Mouse (Mus musculus) hindbrain, embryonic 10.5 days (tissue): Measurements from ENCODE around the gene Pogk. TPM values are rescaled to one million over a fixed set of nuclear protein-coding genes. Genes with fewer than 3 reads are reported as not detected.
A peak's percentile ranks its signal among the peaks of the same experiment; 100 is the strongest.

Source experiments
- DNase-seq: peaks from one replicate; pipeline ENCODE4 v3.0.0-alpha.2; 2017; ENCODE audit warnings: low spot score
- H3K27ac ChIP-seq: fragments of 300-500 bp; sonication (generic); 2 replicates; pipeline ENCODE4 v1.5.1; 2016; ENCODE audit warnings: mild to moderate bottlenecking, moderate library complexity
- H3K27me3 ChIP-seq: fragments of 300-500 bp; sonication (generic); 2 replicates; pipeline ENCODE4 v1.6.1; 2016; ENCODE audit warnings: mild to moderate bottlenecking; ENCODE audit not compliant: poor library complexity, insufficient read depth, severe bottlenecking
- H3K36me3 ChIP-seq: fragments of 300-500 bp; sonication (generic); 2 replicates; pipeline ENCODE4 v1.6.1; 2016; ENCODE audit warnings: mild to moderate bottlenecking, moderate library complexity
- H3K4me1 ChIP-seq: fragments of 300-500 bp; sonication (generic); replicated peaks from 2 replicates; pipeline ENCODE4 v1.6.1; 2016; ENCODE audit warnings: mild to moderate bottlenecking
- H3K4me3 ChIP-seq: fragments of 300-500 bp; sonication (generic); 2 replicates; pipeline ENCODE4 v1.5.1; 2016; ENCODE audit warnings: mild to moderate bottlenecking, moderate library complexity
- H3K9me3 ChIP-seq: fragments of 300-500 bp; sonication (generic); 2 replicates; pipeline ENCODE4 v1.6.1; 2016; ENCODE audit warnings: mild to moderate bottlenecking, moderate library complexity
- WGBS: fragments of 180-500 bp; shearing (Covaris S2); methylation state at CpG from one replicate; pipeline ENCODE4 v1.1.7; 2016; 5-methylcytosine and 5-hydroxymethylcytosine counted together
- polyA plus RNA-seq: library from polyadenylated mRNA; unstranded; fragments of >200 nt; fragmentation: Nextera tagmentation; extraction: Ambion mirVana; gene quantifications from 2 replicates; pipeline ENCODE4 v1.2.1, GENCODE M21; 2016

Gene Pogk
- polyA plus RNA-seq, 1 experiment from 2014 or later = 33.2 TPM

DNA sequence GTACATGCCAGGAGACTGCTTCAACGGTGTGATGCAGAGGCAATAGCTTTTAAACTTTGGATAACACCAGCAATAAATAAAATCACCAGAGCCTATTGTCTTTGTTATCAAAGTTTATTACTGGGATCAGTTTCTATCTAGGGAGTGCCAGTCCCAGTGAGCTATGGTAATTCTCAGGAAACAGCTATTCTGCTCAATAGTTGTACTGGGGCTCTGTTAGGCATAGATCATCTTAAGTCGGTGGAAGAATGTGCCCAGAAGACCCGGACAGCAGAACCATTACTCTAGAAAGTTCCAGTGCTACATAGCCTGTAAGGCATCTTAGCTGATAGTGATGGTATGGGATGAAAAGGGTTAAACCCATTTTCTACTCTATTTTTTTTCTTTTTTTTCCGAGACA, 14.9 kb downstream of the Pogk start:
- Histone ChIP-seq H3K27me3 (no peaks in the 10 kb centered on the region), H3K9me3 (no peaks in the 10 kb centered on the region), H3K4me3 (no peak overlapping the region), H3K36me3 (peaks cover 100% of the 10 kb centered on the region), H3K27ac (no peak overlapping the region), H3K4me1 (no peaks in the 10 kb centered on the region)
- no peak for DNase-seq
- WGBS = 86% methylated on average over 4 of the region's 4 CpGs

GRCm38 (mm10) chr1:166391671-166392070, 18.0 kb downstream of the Pogk start:
- Histone ChIP-seq H3K27ac (no peak overlapping the region), H3K27me3 (no peaks in the 10 kb centered on the region), H3K36me3 (peaks cover 100% of the 10 kb centered on the region), H3K4me3 (no peak overlapping the region), H3K9me3 (no peaks in the 10 kb centered on the region), H3K4me1 (no peaks in the 10 kb centered on the region)
- no peak for DNase-seq
- WGBS = 92% methylated on average over 6 of the region's 6 CpGs

DNA sequence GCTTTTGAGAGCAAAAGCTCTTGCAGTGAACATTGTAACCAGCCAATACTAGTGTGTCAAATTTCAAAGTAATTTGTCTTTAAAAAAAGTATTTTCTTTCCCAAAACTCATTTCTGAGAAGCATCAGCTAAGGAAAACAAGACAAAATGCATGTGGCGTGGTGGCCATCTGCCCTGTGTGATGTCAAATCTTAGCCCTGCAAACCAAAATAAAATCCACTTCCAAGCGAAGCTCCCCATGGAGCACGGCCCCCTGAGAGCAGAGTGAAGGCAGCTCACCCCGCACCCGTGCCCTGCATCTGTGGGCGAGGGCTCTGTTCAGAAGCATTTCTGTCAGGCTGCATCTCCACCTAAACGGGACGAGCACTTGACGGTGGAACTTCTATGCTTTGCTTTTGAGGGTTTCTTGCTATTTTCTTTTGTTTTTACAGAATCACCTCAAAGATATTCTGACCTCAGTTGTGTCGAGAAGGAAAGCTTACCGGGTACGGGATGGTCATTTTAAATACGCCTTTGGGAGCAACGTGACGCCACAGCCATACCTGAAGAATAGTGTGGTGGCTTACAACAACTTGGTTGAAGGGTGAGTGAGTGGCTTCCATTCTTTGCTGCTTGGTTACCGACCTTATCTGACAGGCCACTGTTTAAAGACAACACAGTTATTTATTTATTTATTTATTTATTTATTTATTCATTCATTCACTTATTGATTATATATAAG, 20.1 kb downstream of the Pogk start:
- no peak overlapping the region for H3K27ac ChIP-seq
- peaks cover 100% of the 10 kb centered on the region for H3K36me3 ChIP-seq
- 95% methylated on average over 16 of the region's 16 CpGs for WGBS
- no peak for DNase-seq
- H3K4me3 ChIP-seq = no peak overlapping the region
- H3K9me3 ChIP-seq = no peaks in the 10 kb centered on the region
- no peaks in the 10 kb centered on the region for H3K4me1 ChIP-seq
- no peaks in the 10 kb centered on the region for H3K27me3 ChIP-seq

GRCm38 (mm10) chr1:166388511-166388910, 21.2 kb downstream of the Pogk start:
- Histone ChIP-seq H3K9me3 (no peaks in the 10 kb centered on the region), H3K36me3 (peaks cover 100% of the 10 kb centered on the region), H3K27ac (no peak overlapping the region), H3K4me3 (no peak overlapping the region), H3K27me3 (no peaks in the 10 kb centered on the region), H3K4me1 (no peaks in the 10 kb centered on the region)
- DNase-seq = no peak
- 95% methylated on average over 11 of the region's 11 CpGs for WGBS

DNA sequence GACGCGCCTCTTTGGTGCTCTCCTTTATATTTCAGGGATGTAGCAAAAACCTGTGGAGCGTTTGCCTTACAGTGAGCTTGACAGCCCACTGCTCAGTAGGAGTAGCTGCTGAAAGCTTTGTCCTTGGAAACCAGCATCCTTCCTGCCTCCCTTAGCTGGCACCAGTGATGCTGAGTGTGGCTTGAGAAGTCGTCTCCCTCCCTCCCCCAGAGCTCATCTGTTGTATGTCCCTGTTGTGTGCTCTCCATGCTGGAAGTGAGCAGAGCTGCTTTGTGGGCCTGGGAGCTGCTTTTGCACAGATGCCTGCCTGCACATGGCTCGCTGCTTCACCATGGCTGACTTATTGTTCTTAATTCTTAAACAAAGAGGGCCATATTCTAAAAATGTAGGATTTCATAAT, 24.2 kb downstream of the Pogk start:
- peaks cover 14% of the 10 kb centered on the region for H3K4me1 ChIP-seq
- no peaks in the 10 kb centered on the region for H3K27me3 ChIP-seq
- H3K4me3 ChIP-seq = no peak overlapping the region
- peaks cover 88% of the 10 kb centered on the region for H3K36me3 ChIP-seq
- no peak overlapping the region for H3K27ac ChIP-seq
- DNase-seq = no peak
- H3K9me3 ChIP-seq = no peaks in the 10 kb centered on the region
- 91% methylated on average over 5 of the region's 5 CpGs for WGBS

DNA sequence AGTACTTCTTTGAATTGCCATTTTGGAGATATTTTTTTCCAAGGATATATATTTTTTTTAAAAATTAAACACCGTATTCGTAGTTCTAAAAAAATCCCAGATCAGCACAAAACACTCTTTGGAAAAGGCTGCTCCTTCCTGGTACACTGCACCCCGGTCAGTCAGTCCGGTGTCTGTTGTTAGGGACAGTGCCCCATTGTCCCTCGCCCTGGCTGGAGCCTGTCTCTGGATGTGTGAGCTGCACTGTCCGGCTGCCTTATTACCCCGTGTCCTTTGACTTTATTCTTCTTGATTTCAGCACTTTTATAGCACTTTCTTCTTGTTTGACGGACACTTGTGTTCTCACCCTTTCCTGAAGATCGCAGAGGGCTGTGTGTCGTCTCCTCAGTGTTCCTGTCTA, 25.0 kb downstream of the Pogk start:
- Histone ChIP-seq H3K27ac (no peak overlapping the region), H3K4me1 (peaks cover 17% of the 10 kb centered on the region), H3K27me3 (no peaks in the 10 kb centered on the region), H3K9me3 (no peaks in the 10 kb centered on the region), H3K36me3 (peaks cover 80% of the 10 kb centered on the region), H3K4me3 (no peak overlapping the region)
- DNase-seq = no peak
- WGBS = 92% methylated on average over 10 of the region's 10 CpGs

DNA sequence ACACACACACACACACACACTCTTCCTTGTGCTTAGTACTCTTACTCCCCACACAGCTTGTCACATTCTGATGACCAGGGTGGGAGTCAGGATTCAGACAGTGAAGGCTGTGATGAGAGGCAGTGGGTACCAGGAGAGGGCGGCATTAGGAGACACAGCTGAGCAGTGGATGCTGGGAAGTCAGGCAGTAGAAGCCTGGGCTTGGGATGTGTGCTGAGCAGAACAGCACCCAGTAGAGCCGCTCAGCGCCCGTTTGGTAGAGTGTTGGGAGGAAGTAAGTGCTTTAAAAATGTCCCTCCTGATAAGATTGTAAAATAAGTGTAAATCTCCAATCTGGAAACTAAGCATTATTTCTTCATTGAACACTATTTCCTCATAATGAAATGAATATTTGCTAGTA, 27.0 kb downstream of the Pogk start:
- H3K36me3 ChIP-seq = peaks cover 60% of the 10 kb centered on the region
- H3K4me3 ChIP-seq = no peak overlapping the region
- H3K4me1 ChIP-seq = peaks cover 23% of the 10 kb centered on the region
- no peak for DNase-seq
- WGBS = 89% methylated on average over 4 of the region's 4 CpGs
- H3K27me3 ChIP-seq = no peaks in the 10 kb centered on the region
- H3K27ac ChIP-seq = no peak overlapping the region
- H3K9me3 ChIP-seq = no peaks in the 10 kb centered on the region

DNA sequence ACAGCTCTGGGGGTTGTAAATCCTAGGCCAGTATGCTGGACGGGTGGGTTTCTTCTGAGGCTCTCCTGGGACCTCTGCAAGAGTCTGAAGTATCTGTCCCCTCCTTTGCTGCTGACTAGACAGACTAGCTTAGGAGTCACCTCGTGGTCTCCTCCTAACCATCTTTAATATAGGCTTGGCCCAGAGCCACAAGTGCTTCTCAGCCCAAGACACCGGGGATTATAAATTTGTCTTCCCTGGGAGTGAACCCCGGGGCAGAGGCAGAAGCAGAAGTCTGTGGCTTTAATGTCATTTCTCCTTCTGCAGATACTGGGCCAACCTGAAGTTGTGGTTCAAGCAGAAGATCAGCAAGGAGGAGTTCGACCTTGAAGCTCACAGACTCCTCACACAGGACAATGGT, 27.8 kb downstream of the Pogk start:
- no peak overlapping the region for H3K27ac ChIP-seq
- WGBS = 92% methylated on average over 5 of the region's 5 CpGs
- no peak for DNase-seq
- H3K4me3 ChIP-seq = no peak overlapping the region
- no peaks in the 10 kb centered on the region for H3K27me3 ChIP-seq
- H3K36me3 ChIP-seq = peaks cover 52% of the 10 kb centered on the region
- no peaks in the 10 kb centered on the region for H3K9me3 ChIP-seq
- H3K4me1 ChIP-seq = peaks cover 23% of the 10 kb centered on the region

- WGBS = 90% methylated on average over 10 of the region's 10 CpGs
- H3K4me3 ChIP-seq = no peak overlapping the region
- H3K36me3 ChIP-seq = peaks cover 48% of the 10 kb centered on the region
- H3K4me1 ChIP-seq = peaks cover 23% of the 10 kb centered on the region
- no peaks in the 10 kb centered on the region for H3K27me3 ChIP-seq
- no peaks in the 10 kb centered on the region for H3K9me3 ChIP-seq
- no peak overlapping the region for H3K27ac ChIP-seq
- DNase-seq = no peak
Measured at GRCm38 (mm10) chr1:166381336-166381735, 28.3 kb downstream of the Pogk start.

DNA sequence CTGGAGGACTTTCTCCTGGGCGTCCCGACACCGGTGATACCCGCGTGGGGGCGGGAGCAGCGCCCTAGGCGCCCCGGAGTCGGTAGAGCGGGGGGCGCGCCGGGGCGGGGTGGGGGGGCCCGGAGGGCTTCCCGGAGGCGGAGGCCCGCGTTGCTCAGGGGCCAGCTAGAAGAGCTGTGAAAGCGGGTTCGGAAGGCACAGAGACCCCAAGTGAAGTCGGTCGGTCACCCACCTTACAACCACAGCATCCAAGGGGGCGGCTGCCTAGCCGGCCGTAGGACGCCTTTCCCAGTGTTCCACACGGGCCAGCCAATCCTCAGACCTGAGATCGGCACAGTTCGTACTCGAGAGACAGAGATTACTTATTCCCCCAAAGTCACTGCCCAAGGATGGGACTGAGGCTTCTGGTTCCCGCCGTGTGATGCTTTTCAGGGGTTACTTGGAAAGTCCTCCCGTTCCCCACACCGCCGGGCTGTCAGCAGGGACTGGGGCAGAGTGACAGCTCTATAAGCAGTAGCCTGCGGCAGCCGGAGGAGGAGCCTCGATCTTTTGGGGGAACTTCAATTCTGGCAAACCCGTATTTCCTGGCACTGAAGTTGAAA, 29.9 kb downstream of the Pogk start:
- H3K9me3 ChIP-seq = no peaks in the 10 kb centered on the region
- 1% methylated on average over 41 of the region's 41 CpGs for WGBS
- peaks cover 31% of the 10 kb centered on the region for H3K36me3 ChIP-seq
- peak overlapping the region; percentile 98 for H3K27ac ChIP-seq
- peak overlapping the region; percentile 98 for H3K4me3 ChIP-seq
- H3K4me1 ChIP-seq = peaks cover 23% of the 10 kb centered on the region
- peak; percentile 77 for DNase-seq
- H3K27me3 ChIP-seq = no peaks in the 10 kb centered on the region

DNA sequence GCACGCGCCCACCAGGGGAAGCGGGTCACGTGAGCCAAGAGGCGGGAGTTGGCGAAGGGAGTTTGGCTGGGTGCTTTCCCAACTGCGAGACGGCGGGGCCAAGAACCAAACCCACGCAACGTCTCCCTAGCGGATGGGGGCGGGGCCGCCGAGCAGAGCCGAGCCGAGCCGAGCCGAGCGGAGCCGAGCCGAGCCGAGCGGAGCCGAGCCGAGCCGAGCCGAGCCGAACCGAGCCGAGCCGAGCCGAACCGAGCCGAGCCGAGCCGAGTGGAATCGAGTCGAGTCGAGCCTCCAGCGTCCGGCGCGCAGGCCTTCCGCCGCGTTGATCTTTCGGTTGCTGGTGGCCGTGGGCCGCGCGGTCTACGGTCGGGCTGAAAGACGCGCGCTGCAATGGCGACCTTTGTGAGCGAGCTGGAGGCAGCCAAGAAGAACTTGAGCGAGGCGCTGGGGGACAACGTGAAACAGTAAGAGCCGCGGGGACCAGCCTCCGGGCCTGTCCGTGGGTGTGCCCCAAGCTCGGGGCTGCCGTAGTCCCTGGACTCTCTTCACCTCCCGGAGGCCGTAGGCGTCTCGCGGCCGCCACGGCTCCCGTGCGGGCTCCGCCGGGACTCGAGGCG, 30.5 kb downstream of the Pogk start, which contains the start of gene Tada1:
TSS of gene Tada1 (plus strand) at position 85 of the 617 bp plus-strand sequence.
- peak within 1 kb of the TSS; percentile 98 for H3K27ac ChIP-seq
- WGBS = under 1% methylated on average over 81 of the region's 81 CpGs

DNA sequence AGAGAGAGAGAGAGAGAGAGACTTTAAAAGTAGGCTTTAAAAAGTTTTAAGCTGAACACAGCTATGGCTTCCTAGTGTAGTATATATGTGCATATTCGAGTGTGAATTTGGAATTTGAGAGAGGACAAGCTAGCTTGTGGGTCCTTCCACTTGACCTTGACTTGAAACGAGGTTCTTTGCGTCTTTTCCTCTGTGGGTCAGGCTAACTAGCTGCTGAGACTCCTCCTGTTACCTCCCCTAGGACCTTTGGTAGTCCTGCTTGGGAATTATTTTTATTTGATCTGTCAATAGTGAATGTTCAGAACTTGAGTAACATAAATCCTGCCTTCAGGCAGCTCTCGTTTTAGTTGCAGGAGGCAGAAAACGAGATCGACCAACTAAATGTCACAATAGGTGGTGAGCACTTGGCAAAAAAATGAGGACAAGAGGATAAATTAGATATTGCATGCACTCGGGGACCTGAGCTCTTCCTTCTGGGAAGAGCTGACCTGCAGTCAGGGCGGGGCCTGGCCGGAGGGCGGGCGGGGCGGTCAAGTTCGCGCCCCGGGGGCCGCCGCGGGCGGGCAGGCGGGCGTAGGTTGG, 31.1 kb downstream of the Pogk start:
- 6% methylated on average over 21 of the region's 21 CpGs for WGBS
- Histone ChIP-seq H3K36me3 (peaks cover 19% of the 10 kb centered on the region), H3K9me3 (no peaks in the 10 kb centered on the region), H3K27ac (peak overlapping the region; percentile 98), H3K4me3 (peak overlapping the region; percentile 98), H3K27me3 (no peaks in the 10 kb centered on the region), H3K4me1 (peaks cover 23% of the 10 kb centered on the region)
- no peak for DNase-seq

More for the DNA sequence above, 30.5 kb downstream of the Pogk start, which contains the start of gene Tada1:
- Histone ChIP-seq H3K27me3 (no peaks in the 10 kb centered on the region), H3K4me3 (peak within 1 kb of the TSS; percentile 98), H3K9me3 (no peaks in the 10 kb centered on the region), H3K36me3 (peaks cover 25% of the 10 kb centered on the region), H3K4me1 (peaks cover 23% of the 10 kb centered on the region)
- DNase-seq = peak; percentile 97

DNA sequence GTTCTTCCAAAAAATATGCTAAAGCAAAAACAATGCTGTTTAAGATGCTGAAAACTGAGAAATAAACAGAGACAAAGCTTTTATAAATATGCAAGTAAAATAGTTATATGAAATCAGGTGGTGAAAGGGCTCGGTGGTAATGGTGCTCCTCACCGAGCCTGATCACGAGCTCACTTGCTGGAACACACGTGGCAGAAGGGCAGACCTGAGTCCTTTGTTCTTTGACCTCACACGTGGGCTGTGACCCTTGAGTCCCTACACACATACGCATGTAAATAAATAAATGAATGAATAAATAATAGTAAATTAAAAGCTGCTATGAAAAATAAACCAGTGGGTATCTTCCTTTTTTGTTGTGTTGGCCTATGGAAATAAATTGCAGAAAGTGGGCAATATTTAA, 32.5 kb downstream of the Pogk start:
- 78% methylated on average over 6 of the region's 6 CpGs for WGBS
- H3K36me3 ChIP-seq = peaks cover 6% of the 10 kb centered on the region
- no peaks in the 10 kb centered on the region for H3K9me3 ChIP-seq
- no peak for DNase-seq
- H3K27me3 ChIP-seq = no peaks in the 10 kb centered on the region
- H3K27ac ChIP-seq = no peak overlapping the region
- H3K4me3 ChIP-seq = no peak overlapping the region
- peaks cover 23% of the 10 kb centered on the region for H3K4me1 ChIP-seq
